Mouse (Mus musculus) forebrain, embryonic 16.5 days (tissue): ENCODE results near the gene Hoxd11. TPM values are rescaled to one million over a fixed set of nuclear protein-coding genes. Genes with fewer than 3 reads are reported as not detected.

Experiments
- ATAC-seq: fragments of 200-750 bp; cut with Nextera tagmentation; 2 replicates; pipeline ENCODE4 v1.8.0; 2017; ENCODE audit warnings: mild to moderate bottlenecking, moderate library complexity
- H3K27ac ChIP-seq: fragments of 300-500 bp; sonication (generic); 2 replicates; pipeline ENCODE4 v1.5.1; 2014; ENCODE audit warnings: low read length, control low read depth
- H3K27me3 ChIP-seq: fragments of 300-500 bp; sonication (generic); replicated peaks from 2 replicates; pipeline ENCODE4 v1.6.1; 2014; ENCODE audit warnings: low read length; ENCODE audit not compliant: control insufficient read depth, insufficient read depth
- H3K36me3 ChIP-seq: fragments of 300-500 bp; sonication (generic); 2 replicates; pipeline ENCODE4 v1.6.1; 2014; ENCODE audit not compliant: control insufficient read depth, insufficient read depth
- H3K4me1 ChIP-seq: fragments of 300-500 bp; sonication (generic); replicated peaks from 2 replicates; pipeline ENCODE4 v1.6.1; 2014; ENCODE audit warnings: low read length; ENCODE audit not compliant: control insufficient read depth, insufficient read depth
- H3K4me2 ChIP-seq: fragments of 300-500 bp; sonication (generic); 2 replicates; pipeline ENCODE4 v1.6.1; 2014; ENCODE audit warnings: mild to moderate bottlenecking, low read length, control low read depth
- H3K4me3 ChIP-seq: fragments of 300-500 bp; sonication (generic); replicated peaks from 2 replicates; pipeline ENCODE4 v1.5.1; 2014; ENCODE audit warnings: mild to moderate bottlenecking, low read length, control low read depth
- H3K9ac ChIP-seq: fragments of 300-500 bp; sonication (generic); replicated peaks from 2 replicates; pipeline ENCODE4 v1.6.1; 2014; ENCODE audit warnings: low read depth, low read length, control low read depth
- H3K9me3 ChIP-seq: fragments of 300-500 bp; sonication (generic); 2 replicates; pipeline ENCODE4 v1.6.1; 2016; ENCODE audit warnings: low read length; ENCODE audit not compliant: control insufficient read depth
- WGBS: fragments of 180-500 bp; shearing (Covaris S2); extraction: QIAGEN DNeasy Blood & Tissue Kit; methylation state at CpG from one replicate; pipeline ENCODE4 v1.1.7; 2014; 5-methylcytosine and 5-hydroxymethylcytosine counted together
- polyA plus RNA-seq: library from polyadenylated mRNA; unstranded; fragments of >200 nt; fragmentation: Nextera tagmentation; extraction: Ambion mirVana; gene quantifications from 2 replicates; pipeline ENCODE4 v1.2.1, GENCODE M21; 2015

Gene Hoxd11
- polyA plus RNA-seq, 1 experiment from 2014 or later: not detected

DNA sequence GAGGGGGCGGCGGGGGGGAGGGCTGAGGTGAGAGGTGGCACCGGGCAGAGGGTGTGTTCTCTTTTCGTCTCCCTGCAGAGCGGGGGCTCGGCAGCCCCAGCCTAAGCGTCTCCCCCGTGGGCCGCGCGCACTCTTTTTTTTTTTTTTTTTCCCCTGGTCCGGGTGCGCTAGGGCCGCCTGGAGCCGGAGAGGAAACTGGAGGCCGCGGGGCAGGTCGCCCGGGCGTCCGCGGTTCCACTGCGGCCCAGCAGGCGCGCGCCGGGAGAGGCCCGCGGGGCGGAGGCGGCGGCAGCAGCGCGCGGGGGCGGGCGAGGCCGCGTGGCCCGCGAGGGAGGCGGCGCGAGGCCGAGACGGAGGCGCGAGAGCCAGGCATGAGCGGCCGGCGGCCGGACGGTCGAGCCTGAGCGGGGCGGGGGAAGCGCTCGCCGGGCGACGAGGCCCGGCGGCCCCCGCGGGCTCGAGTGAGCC is 25.7 kb downstream of the Hoxd11 start:
- H3K27me3 ChIP-seq: peaks cover 86% of the 10 kb centered on the region
- peaks cover 13% of the 10 kb centered on the region for H3K4me1 ChIP-seq
- H3K9ac ChIP-seq: no peak overlapping the region
- no peaks in the 10 kb centered on the region for H3K36me3 ChIP-seq
- under 1% methylated on average over 40 of the region's 66 CpGs for WGBS
- no peaks in the 10 kb centered on the region for H3K9me3 ChIP-seq
- ATAC-seq: no peak
- H3K4me2 ChIP-seq: peak overlapping the region; percentile 37
- no peak overlapping the region for H3K27ac ChIP-seq
- H3K4me3 ChIP-seq: peak overlapping the region; percentile 31

DNA sequence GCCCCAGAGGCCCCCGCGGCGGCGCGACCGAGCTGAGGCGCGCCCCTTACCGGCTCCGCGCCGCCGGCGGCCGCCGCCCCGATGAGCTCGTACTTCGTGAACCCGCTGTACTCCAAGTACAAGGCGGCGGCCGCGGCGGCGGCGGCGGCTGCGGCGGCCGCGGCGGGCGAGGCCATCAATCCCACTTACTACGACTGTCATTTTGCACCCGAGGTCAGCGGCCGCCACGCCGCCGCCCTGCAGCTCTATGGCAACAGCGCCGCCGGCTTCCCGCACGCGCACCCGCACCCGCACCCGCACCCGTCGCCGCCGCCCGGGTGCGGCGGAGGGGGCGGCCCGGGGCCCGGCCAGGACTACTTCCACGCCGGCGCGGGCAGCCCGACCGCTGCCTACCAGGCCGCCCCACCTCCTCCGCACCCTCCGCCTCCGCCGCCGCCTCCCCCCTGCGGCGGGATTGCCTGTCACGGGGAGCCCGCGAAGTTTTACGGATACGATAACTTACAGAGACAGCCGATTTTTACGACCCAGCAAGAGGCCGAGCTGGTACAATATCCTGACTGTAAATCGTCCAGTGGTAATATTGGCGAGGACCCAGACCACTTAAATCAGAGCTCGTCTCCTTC is 26.2 kb downstream of the Hoxd11 start:
- H3K36me3 ChIP-seq: no peaks in the 10 kb centered on the region
- H3K27me3 ChIP-seq: peaks cover 86% of the 10 kb centered on the region
- peaks cover 13% of the 10 kb centered on the region for H3K4me1 ChIP-seq
- under 1% methylated on average over 74 of the region's 85 CpGs for WGBS
- H3K9me3 ChIP-seq: no peaks in the 10 kb centered on the region
- no peak overlapping the region for H3K9ac ChIP-seq
- no peak overlapping the region for H3K27ac ChIP-seq
- ATAC-seq: no peak
- peak overlapping the region; percentile 37 for H3K4me2 ChIP-seq
- H3K4me3 ChIP-seq: peak overlapping the region; percentile 31

DNA sequence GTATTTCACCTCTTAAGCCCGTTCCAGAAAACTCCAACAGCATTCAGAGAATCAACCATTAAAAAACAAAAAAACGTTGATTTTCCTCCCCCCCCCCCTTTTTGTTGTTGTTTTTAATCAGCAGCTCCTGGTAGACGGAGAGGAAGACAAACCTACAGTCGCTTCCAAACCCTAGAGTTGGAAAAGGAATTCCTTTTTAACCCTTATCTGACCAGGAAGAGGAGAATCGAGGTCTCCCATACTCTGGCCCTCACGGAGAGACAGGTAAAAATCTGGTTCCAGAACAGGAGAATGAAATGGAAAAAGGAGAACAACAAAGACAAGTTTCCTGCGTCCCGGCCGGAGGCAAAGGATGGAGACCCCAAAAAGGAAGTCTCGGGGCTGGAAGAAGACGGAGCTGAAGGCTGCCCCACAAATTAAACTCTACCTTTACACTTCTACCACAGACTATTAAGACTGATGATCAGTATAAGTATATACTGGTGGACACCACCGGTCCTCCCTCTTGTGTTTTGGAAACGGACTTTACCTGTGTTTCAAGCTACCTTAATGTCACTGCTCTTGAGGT is 27.1 kb downstream of the Hoxd11 start:
- WGBS: 3% methylated on average over 13 of the region's 13 CpGs
- no peaks in the 10 kb centered on the region for H3K36me3 ChIP-seq
- H3K9me3 ChIP-seq: no peaks in the 10 kb centered on the region
- peaks cover 13% of the 10 kb centered on the region for H3K4me1 ChIP-seq
- no peak overlapping the region for H3K27ac ChIP-seq
- peaks cover 84% of the 10 kb centered on the region for H3K27me3 ChIP-seq
- H3K9ac ChIP-seq: no peak overlapping the region
- ATAC-seq: no peak
- no peak overlapping the region for H3K4me2 ChIP-seq
- H3K4me3 ChIP-seq: no peak overlapping the region

DNA sequence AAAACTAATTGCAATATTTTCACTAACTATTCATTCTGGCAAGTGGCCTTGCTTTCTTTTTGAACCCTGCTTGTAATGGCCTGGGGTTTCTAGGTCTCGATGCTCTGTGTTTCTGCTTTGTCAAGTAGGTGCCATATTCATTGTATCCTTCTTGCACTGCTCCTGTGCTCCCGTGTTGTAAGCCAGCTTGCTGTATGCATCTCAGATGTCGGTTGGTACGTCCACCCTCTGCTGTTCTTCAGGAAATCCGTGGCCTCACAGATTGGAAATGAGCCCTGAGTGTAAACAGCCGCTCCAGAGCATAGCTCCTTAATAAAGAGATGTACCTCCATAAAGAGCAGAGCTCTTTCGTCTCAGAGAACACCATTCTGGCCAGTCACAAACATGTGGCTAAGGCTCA is 28.2 kb downstream of the Hoxd11 start:
- WGBS: 5% methylated on average over 7 of the region's 7 CpGs
- no peak overlapping the region for H3K4me3 ChIP-seq
- ATAC-seq: no peak
- H3K9me3 ChIP-seq: no peaks in the 10 kb centered on the region
- no peak overlapping the region for H3K27ac ChIP-seq
- peaks cover 87% of the 10 kb centered on the region for H3K27me3 ChIP-seq
- H3K36me3 ChIP-seq: no peaks in the 10 kb centered on the region
- H3K4me1 ChIP-seq: peaks cover 17% of the 10 kb centered on the region
- no peak overlapping the region for H3K9ac ChIP-seq
- H3K4me2 ChIP-seq: no peak overlapping the region

DNA sequence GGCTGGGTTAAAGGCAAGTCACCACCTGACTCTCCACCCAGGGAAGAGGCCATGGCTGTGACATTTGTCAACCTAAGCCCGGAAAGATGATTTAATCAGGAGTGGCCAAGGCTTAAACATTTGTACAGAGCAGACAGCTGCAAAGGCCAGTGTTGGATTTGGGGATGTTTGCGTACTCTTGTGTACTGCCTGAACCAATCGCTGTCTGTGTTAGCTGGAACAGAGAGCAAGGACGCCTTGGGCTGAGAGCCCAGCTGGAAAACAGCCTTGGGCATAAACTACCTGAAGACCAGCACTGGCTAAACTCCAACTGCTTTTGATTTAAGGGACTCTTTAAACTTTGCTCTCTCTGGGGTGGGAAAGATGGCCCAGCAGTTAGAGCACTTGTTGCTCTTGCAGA is 29.3 kb downstream of the Hoxd11 start:
- Histone ChIP-seq H3K9me3 (no peaks in the 10 kb centered on the region), H3K4me3 (no peak overlapping the region), H3K27me3 (peaks cover 87% of the 10 kb centered on the region), H3K27ac (no peak overlapping the region), H3K4me1 (peaks cover 17% of the 10 kb centered on the region), H3K4me2 (no peak overlapping the region), H3K9ac (no peak overlapping the region), H3K36me3 (no peaks in the 10 kb centered on the region)
- no peak for ATAC-seq
- WGBS: 2% methylated on average over 4 of the region's 4 CpGs

DNA sequence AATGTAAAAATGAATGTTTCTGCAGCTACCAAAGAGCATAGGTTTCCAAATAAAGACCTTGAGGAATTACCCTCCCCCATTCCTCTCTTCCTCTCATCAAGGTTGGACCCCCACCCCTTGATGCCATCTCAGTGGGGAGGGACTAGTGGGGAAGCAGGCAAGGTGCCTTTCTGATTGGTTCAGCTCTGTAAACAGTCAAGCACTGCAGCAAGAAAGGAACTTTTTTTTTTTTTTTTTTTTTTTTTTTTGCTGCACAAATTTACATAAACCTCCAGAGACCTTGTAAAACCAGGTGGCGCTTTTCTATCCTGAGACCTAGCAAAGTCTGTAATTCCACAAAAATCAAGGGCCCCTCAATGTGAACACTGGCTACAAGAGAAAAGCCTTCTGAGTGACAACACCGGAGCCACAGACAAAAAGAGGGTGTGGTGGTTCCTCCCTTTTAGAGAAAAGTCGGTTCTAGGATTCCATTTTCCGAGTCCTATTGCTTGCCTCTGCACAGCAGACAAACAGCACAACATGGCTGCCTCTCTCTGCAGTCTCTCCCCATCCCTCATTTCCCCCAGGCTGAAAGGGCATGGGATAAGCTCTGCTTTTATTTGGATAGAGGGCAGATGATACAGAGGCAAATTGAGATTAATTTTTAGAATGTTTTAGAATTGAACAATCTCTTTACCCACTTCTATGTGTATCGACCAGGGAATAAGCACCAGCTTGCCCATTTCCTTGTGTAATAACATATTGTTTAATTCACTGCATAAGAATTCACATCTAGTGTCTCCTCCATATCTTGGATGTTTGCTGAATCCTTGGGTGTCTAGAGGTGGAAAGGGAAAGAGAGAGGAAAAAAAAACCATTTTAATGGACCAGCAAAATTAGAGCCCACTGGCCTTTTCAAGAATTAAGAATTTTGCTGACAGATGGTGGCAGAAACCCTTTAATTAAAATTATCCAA is 30.4 kb downstream of the Hoxd11 start:
- no peak for ATAC-seq
- WGBS: 4% methylated on average over 5 of the region's 5 CpGs

DNA sequence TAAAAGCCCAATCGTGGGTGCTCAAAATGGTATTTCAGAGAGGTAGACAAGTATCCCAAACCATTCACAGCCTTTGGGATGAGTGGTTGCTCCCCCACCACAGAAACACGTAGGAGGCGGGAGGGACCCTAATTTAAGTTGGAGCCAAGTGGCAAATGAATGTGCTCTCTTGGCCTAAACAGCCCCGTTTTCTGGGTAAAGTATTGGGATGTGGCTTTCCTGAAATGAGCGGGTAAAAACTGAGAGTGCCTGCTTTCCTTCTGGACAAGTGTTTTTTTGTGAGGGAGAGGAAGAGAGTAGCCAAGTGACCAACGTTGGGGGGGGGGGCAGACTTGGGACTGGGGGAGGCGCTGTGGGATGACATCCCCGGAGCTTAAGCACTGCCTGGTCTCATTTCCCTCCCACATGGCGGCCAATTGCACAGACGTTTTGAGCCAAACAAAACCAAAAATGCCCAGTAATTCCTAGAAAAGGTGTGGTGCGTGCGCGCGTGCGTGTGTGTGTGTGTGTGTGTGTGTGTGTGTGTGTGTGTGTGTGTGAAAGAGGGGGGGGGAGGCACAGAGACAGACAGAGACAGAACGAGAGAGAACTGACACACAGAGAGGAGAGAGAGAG is 31.7 kb downstream of the Hoxd11 start:
- WGBS: under 1% methylated on average over 16 of the region's 16 CpGs
- H3K4me3 ChIP-seq: no peak overlapping the region
- no peak for ATAC-seq

More for the DNA sequence above, 30.4 kb downstream of the Hoxd11 start:
- Histone ChIP-seq H3K27me3 (peaks cover 82% of the 10 kb centered on the region), H3K9me3 (no peaks in the 10 kb centered on the region), H3K4me1 (peaks cover 15% of the 10 kb centered on the region), H3K4me2 (no peak overlapping the region), H3K36me3 (no peaks in the 10 kb centered on the region), H3K9ac (no peak overlapping the region), H3K27ac (no peak overlapping the region), H3K4me3 (no peak overlapping the region)

DNA sequence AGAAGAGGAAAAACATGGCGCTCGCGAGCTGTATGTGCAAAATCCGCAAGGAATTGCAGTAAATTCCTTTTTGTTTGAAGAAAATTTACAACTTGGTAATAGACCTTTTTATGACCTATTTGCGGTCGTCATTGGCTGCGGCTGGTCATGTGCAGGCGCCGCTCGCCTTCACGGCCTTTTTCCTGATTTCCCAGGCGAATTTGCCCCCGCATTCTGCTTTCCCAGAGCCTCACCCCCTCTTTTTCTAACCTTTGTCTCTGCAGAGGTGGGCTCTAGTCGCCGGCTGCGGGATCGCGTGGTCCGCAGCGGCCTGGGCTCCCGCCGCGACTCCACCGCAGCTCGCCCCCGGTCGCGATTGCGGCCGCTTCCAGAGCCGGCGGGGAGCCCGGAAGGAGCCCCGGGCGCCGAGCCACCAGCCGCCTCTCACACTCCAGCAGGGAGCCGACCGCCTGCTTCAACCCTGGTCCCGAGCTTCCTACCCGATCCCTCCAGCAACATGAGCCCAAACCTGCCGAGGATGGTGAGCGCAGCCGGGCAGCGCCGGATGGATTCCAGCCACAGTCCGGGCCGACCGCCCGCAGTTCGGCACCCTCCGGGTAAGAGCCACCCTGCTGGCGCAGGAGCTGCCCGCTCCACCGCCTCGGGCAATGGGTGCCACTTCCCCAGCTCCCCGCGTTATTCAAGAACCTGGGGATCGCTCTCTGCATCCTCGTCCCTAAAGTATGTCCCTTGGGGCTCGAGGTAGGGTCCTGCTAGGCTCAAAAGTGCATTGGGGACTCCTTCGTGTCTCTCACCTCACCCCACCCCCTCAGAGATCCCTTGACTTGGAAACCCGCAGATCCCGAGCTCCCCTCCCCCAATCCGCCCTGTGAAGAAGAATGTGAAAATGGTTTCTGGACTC is 32.6 kb downstream of the Hoxd11 start, which contains the start of the genes Hoxd3 and Hoxd4:
Hoxd3 (plus strand) TSS at position 207 of the 901 bp plus-strand sequence.
Hoxd4 (plus strand) TSS at position 209 of the 901 bp plus-strand sequence.
- Histone ChIP-seq H3K27me3 (peaks cover 88% of the 10 kb centered on the region), H3K9me3 (no peaks in the 10 kb centered on the region), H3K4me2 (peak within 1 kb of the TSS; percentile 24), H3K4me1 (peaks cover 7% of the 10 kb centered on the region), H3K27ac (no peak within 1 kb of the TSS), H3K9ac (no peak within 1 kb of the TSS), H3K4me3 (peak within 1 kb of the TSS; percentile 15; the same call in 1 of the 2 replicates), H3K36me3 (no peaks in the 10 kb centered on the region)
- no peak for ATAC-seq
- under 1% methylated on average over 65 of the region's 65 CpGs for WGBS

More for the DNA sequence above, 31.7 kb downstream of the Hoxd11 start:
- no peaks in the 10 kb centered on the region for H3K36me3 ChIP-seq
- H3K27ac ChIP-seq: no peak overlapping the region
- peaks cover 88% of the 10 kb centered on the region for H3K27me3 ChIP-seq
- no peak overlapping the region for H3K4me2 ChIP-seq
- H3K4me1 ChIP-seq: peaks cover 7% of the 10 kb centered on the region
- H3K9ac ChIP-seq: no peak overlapping the region
- no peaks in the 10 kb centered on the region for H3K9me3 ChIP-seq
